Mouse (Mus musculus) adrenal gland, adult 8-10 months (tissue): ENCODE measurements around the gene Spast. TPM values are rescaled to one million over a fixed set of nuclear protein-coding genes. Genes with fewer than 3 reads are reported as not detected.

ENCODE experiments used
- DNase-seq: peaks from one replicate; pipeline ENCODE4 v3.0.0; 2022
- total RNA-seq, 4 experiments: library from RNA; stranded (reverse); gene quantifications; 2 replicates each; pipeline ENCODE4 v1.2.4; 2022

Gene Spast
- total RNA-seq, 4 experiments from 2014 or later, result 24.4 to 32.9 (median 26.3) TPM

GRCm38 (mm10) chr17:74430074-74430473 is 91.3 kb downstream of the Spast start:
- no peak for DNase-seq

- DNase-seq, result peak; percentile 8
These were observed 92.7 kb downstream of the Spast start for GRCm38 (mm10) chr17:74431481-74431880.

GRCm38 (mm10) chr17:74432631-74433030 is 93.8 kb downstream of the Spast start:
- DNase-seq, result no peak

- DNase-seq, result no peak
These were observed 99.0 kb downstream of the Spast start for GRCm38 (mm10) chr17:74437762-74438161.

- DNase-seq, result no peak
These were observed 101.7 kb downstream of the Spast start for GRCm38 (mm10) chr17:74440486-74440885.

Other genes with a start within 250 kb of the Spast start
- 10 to 100 TPM; 86.6 to 96.8 (median 91.1) TPM for gene Memo1, start 43.5 kb upstream of the Spast start, total RNA-seq
- 10 to 100 TPM; 65.1 to 81.0 (median 68.4) TPM for gene Dpy30, start 15.0 kb upstream of the Spast start, total RNA-seq
- gene Slc30a6, start 56.6 kb downstream of the Spast start, total RNA-seq, result 10 to 100 TPM; 29.6 to 37.0 (median 30.5) TPM
- gene Nlrc4, start 120.2 kb downstream of the Spast start, total RNA-seq, result 1 to 10 TPM in 1 of 4 experiments, under 1 TPM in 3; 0.56 to 1.2 (median 0.92) TPM
- 100 to 1,000 TPM; 111 to 141 (median 121) TPM for gene Yipf4, start 150.5 kb downstream of the Spast start, total RNA-seq
- 100 to 1,000 TPM; 114 to 157 (median 124) TPM for gene Birc6, start 189.3 kb downstream of the Spast start, total RNA-seq